Mouse (Mus musculus) kidney, postnatal 0 days (tissue): Measurements from ENCODE around the gene Adamts7. TPM values are rescaled to one million over a fixed set of nuclear protein-coding genes. Genes with fewer than 3 reads are reported as not detected.

ENCODE experiments used
- ATAC-seq: fragments of 200-750 bp; cut with Nextera tagmentation; replicated peaks from 2 replicates; pipeline ENCODE4 v1.8.0; 2017; ENCODE audit warnings: low read depth, moderate number of reproducible peaks, moderate TSS enrichment, moderate library complexity; ENCODE audit not compliant: low FRiP score
- DNase-seq: peaks from one replicate; pipeline ENCODE4 v3.0.0-alpha.2; 2016; ENCODE audit warnings: low spot score
- H3K27ac ChIP-seq: fragments of 300-500 bp; sonication (generic); 2 replicates; pipeline ENCODE4 v1.5.1; 2014; ENCODE audit warnings: mild to moderate bottlenecking
- H3K27me3 ChIP-seq: fragments of 300-500 bp; sonication (generic); 2 replicates; pipeline ENCODE4 v1.6.1; 2014; ENCODE audit warnings: low read length, mixed read lengths; ENCODE audit not compliant: insufficient read depth
- H3K36me3 ChIP-seq: fragments of 300-500 bp; sonication (generic); 2 replicates; pipeline ENCODE4 v1.6.1; 2014; ENCODE audit warnings: low read length, mixed read lengths; ENCODE audit not compliant: insufficient read depth
- H3K4me1 ChIP-seq: fragments of 300-500 bp; sonication (generic); replicated peaks from 2 replicates; pipeline ENCODE4 v1.6.1; 2014; ENCODE audit warnings: antibody characterized with exemption, low read length, mixed read lengths; ENCODE audit not compliant: insufficient read depth
- H3K4me2 ChIP-seq: fragments of 300-500 bp; sonication (generic); 2 replicates; pipeline ENCODE4 v1.6.1; 2014; ENCODE audit warnings: mild to moderate bottlenecking, low read length, moderate library complexity, mixed read lengths
- H3K4me3 ChIP-seq: fragments of 300-500 bp; sonication (generic); replicated peaks from 2 replicates; pipeline ENCODE4 v1.5.1; 2014; ENCODE audit warnings: low read depth, low read length
- H3K9ac ChIP-seq: fragments of 300-500 bp; sonication (generic); 2 replicates; pipeline ENCODE4 v1.6.1; 2014; ENCODE audit warnings: low read depth, low read length
- H3K9me3 ChIP-seq: fragments of 300-500 bp; sonication (generic); replicated peaks from 2 replicates; pipeline ENCODE4 v1.6.1; 2016; ENCODE audit warnings: low read length, inconsistent platforms, mixed read lengths
- CTCF ChIP-seq: IDR thresholded peaks from 2 replicates; pipeline ENCODE4 v1.5.1; 2016; ENCODE audit warnings: antibody characterized with exemption, low read depth, mild to moderate bottlenecking, moderate library complexity
- WGBS: fragments of 180-500 bp; shearing (Covaris S2); extraction: QIAGEN DNeasy Blood & Tissue Kit; methylation state at CpG from one replicate; pipeline ENCODE4 v1.1.7; 2014; 5-methylcytosine and 5-hydroxymethylcytosine counted together
- polyA plus RNA-seq: library from polyadenylated mRNA; unstranded; fragments of >200 nt; fragmentation: Nextera tagmentation; extraction: Ambion mirVana; gene quantifications from 2 replicates; pipeline ENCODE4 v1.2.1, GENCODE M21; 2015

Gene Adamts7
- polyA plus RNA-seq, 1 experiment from 2014 or later = 11.6 TPM

GRCm38 (mm10) chr9:90166615-90167014 lies 3.7 kb downstream of the Adamts7 start:
- 45% methylated on average over 5 of the region's 5 CpGs for WGBS
- TF ChIP-seq CTCF = 0 out of 2 replicates have a peak, but pooled peaks have one; percentile 10

GRCm38 (mm10) chr9:90169965-90170364 lies 7.1 kb downstream of the Adamts7 start:
- no peak overlapping the region for H3K4me3 ChIP-seq
- 52% methylated on average over 4 of the region's 4 CpGs for WGBS
- 0 out of 2 replicates have a peak, but pooled peaks cover 4% of the 10 kb centered on the region for H3K36me3 ChIP-seq
- H3K27me3 ChIP-seq = no peaks in the 10 kb centered on the region
- H3K9me3 ChIP-seq = no peaks in the 10 kb centered on the region
- DNase-seq = no peak
- H3K27ac ChIP-seq = no peak overlapping the region
- no peak for TF ChIP-seq CTCF
- no peak overlapping the region for H3K9ac ChIP-seq
- no peaks in the 10 kb centered on the region for H3K4me1 ChIP-seq
- no peak overlapping the region for H3K4me2 ChIP-seq
- no peak for ATAC-seq

More at GRCm38 (mm10) chr9:90166615-90167014, 3.7 kb downstream of the Adamts7 start:
- DNase-seq (no peak), ATAC-seq (no peak)
- H3K9ac ChIP-seq = no peak overlapping the region
- H3K27ac ChIP-seq = no peak overlapping the region
- H3K9me3 ChIP-seq = no peaks in the 10 kb centered on the region
- no peak overlapping the region for H3K4me2 ChIP-seq
- H3K4me1 ChIP-seq = peaks cover 6% of the 10 kb centered on the region
- no peaks in the 10 kb centered on the region for H3K27me3 ChIP-seq
- H3K4me3 ChIP-seq = no peak overlapping the region
- no peaks in the 10 kb centered on the region for H3K36me3 ChIP-seq

DNA sequence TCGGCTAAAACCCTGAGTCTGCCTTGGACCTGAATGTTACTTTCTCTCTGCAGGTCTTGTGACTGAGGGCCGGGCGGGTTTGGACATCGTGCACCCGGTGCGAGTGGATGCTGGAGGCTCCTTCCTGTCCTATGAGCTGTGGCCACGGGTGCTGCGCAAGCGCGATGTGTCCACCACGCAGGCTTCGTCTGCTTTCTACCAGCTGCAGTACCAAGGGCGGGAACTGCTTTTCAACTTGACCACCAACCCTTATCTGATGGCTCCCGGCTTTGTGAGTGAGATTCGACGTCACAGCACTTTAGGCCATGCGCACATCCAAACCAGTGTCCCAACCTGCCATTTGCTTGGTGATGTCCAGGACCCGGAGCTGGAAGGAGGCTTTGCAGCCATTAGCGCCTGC lies 8.6 kb downstream of the Adamts7 start:
- Histone ChIP-seq H3K4me2 (no peak overlapping the region), H3K9ac (no peak overlapping the region), H3K36me3 (0 out of 2 replicates have a peak, but pooled peaks cover 4% of the 10 kb centered on the region), H3K27ac (no peak overlapping the region), H3K4me1 (no peaks in the 10 kb centered on the region), H3K4me3 (no peak overlapping the region), H3K27me3 (no peaks in the 10 kb centered on the region), H3K9me3 (no peaks in the 10 kb centered on the region)
- ATAC-seq = no peak
- no peak for TF ChIP-seq CTCF
- DNase-seq = no peak
- WGBS = 97% methylated on average over 19 of the region's 19 CpGs

- TF ChIP-seq CTCF = no peak
- no peak overlapping the region for H3K27ac ChIP-seq
- H3K36me3 ChIP-seq = peaks cover 7% of the 10 kb centered on the region; the same call in 1 of the 2 replicates
- no peak for DNase-seq
- H3K27me3 ChIP-seq = no peaks in the 10 kb centered on the region
- no peak for ATAC-seq
- no peaks in the 10 kb centered on the region for H3K4me1 ChIP-seq
- WGBS = 74% methylated on average over 8 of the region's 8 CpGs
- H3K4me3 ChIP-seq = no peak overlapping the region
- no peaks in the 10 kb centered on the region for H3K9me3 ChIP-seq
- H3K4me2 ChIP-seq = no peak overlapping the region
- H3K9ac ChIP-seq = no peak overlapping the region
Measured at GRCm38 (mm10) chr9:90172528-90173321, 9.9 kb downstream of the Adamts7 start.

DNA sequence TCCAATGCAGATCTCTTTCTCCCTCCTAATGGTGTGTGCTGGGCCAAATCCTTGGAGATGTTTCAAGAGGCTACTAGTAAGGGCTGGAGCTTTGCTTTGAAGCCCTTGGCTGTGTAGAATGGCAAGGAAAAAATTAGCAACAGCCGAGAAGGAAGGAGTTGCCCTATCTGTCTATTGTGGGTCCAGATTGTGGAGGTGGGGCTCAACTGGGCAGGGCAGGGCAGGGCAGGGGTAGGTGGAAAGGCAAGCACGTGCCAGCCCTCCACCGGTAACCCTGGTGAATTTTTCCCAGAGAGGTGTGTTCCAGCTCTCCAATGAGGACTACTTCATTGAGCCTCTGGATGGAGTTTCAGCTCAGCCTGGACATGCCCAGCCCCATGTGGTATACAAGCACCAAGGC lies 10.5 kb downstream of the Adamts7 start:
- TF ChIP-seq CTCF = no peak
- Histone ChIP-seq H3K4me3 (no peak overlapping the region), H3K9me3 (no peaks in the 10 kb centered on the region), H3K27ac (no peak overlapping the region), H3K4me1 (no peaks in the 10 kb centered on the region), H3K4me2 (no peak overlapping the region), H3K27me3 (no peaks in the 10 kb centered on the region), H3K36me3 (peaks cover 9% of the 10 kb centered on the region; the same call in 1 of the 2 replicates), H3K9ac (no peak overlapping the region)
- WGBS = 87% methylated on average over 3 of the region's 3 CpGs
- ATAC-seq (no peak), DNase-seq (no peak)

DNA sequence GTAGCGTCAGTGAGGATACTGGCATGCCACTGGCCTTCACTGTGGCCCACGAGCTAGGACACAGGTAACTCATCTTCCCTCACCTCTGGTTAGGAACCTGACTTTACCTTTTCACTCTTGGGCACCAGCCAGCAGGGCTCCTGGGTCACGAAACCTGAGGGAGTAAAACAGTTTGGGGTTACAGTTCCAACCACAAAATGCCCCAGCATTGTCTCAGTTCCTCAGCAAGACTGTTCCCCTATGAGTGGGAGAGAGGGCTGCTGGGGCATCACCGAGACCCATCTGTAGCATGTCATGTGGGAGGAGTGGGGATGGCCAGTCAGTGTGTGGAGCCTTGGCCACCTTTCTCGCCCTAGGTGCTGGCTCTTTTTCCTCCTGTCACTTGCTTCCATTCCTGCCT lies 16.5 kb downstream of the Adamts7 start:
- Histone ChIP-seq H3K4me2 (no peak overlapping the region), H3K4me3 (no peak overlapping the region), H3K4me1 (no peaks in the 10 kb centered on the region), H3K27me3 (no peaks in the 10 kb centered on the region), H3K9ac (no peak overlapping the region), H3K9me3 (no peaks in the 10 kb centered on the region), H3K36me3 (peaks cover 13% of the 10 kb centered on the region; the same call in 1 of the 2 replicates), H3K27ac (no peak overlapping the region)
- DNase-seq (no peak), ATAC-seq (no peak)
- WGBS = 71% methylated on average over 5 of the region's 5 CpGs
- TF ChIP-seq CTCF = no peak
